ENCODE assay signal across 11 mouse cellular contexts in the genomic region with DNA sequence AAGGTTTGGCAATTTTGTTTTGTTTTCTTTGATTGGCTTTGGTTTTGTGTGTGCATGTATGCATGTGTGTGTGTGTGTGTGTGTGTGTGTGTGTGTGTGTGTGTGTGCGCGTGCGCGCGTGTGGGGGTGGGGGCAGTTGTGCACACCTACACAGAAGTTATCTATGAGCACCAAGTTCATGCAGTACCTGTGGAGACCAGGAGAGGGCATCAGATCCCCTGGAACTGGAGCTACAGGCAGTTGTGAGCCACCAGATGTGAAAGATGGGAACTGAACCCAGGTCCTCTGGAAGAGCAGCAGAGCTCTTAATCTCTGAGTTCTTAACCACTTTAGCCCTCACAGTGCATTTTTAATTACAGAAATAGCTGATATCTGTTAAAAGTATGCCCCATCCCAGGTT. TPM values are rescaled to one million over a fixed set of nuclear protein-coding genes. Genes with fewer than 3 reads are reported as not detected.
DNase-seq lines count a peak whose midpoint lies in the region; ATAC-seq and TF ChIP-seq lines count a peak whose summit lies in the region.
"Had no signal": no experiment of that assay in that cellular context is flagged by ENCODE, and none has a peak within 500 bp of the region (broad histone marks: within the 10 kb centered on the region; RNA-seq: fewer than 3 reads in every experiment).

No protein-coding gene starts in this region.

- no peak overlapping the region for H3K4me3 ChIP-seq in embryonic facial prominence, embryonic 10.5 days
- no peak overlapping the region for H3K4me3 ChIP-seq in stomach, postnatal 0 days (ENCODE audit: low read depth, low read length)
- no peak overlapping the region for H3K4me3 ChIP-seq in forebrain, embryonic 12.5 days (replicated peaks)
- H3K4me3 ChIP-seq: embryonic facial prominence, embryonic 12.5 days had no signal

- no peaks in the 10 kb centered on the region for H3K4me1 ChIP-seq in embryonic facial prominence, embryonic 10.5 days
- H3K4me1 ChIP-seq in stomach, postnatal 0 days (replicated peaks; ENCODE audit: control insufficient read depth, insufficient read depth), result no peaks in the 10 kb centered on the region
- H3K4me1 ChIP-seq in forebrain, embryonic 12.5 days, result peaks cover 3% of the 10 kb centered on the region; the same call in 1 of the 2 replicates
- H3K4me1 ChIP-seq: embryonic facial prominence, embryonic 12.5 days had no signal

- H3K9ac ChIP-seq in stomach, postnatal 0 days (ENCODE audit: low read length), result no peak overlapping the region
- H3K9ac ChIP-seq in forebrain, embryonic 12.5 days, result no peak overlapping the region
- H3K9ac ChIP-seq: embryonic facial prominence, embryonic 12.5 days; hindbrain, embryonic 14.5 days had no signal

- H3K4me2 ChIP-seq in stomach, postnatal 0 days (replicated peaks; ENCODE audit: low read depth), result no peak overlapping the region
- no peak overlapping the region for H3K4me2 ChIP-seq in forebrain, embryonic 12.5 days
- H3K4me2 ChIP-seq: embryonic facial prominence, embryonic 12.5 days; hindbrain, embryonic 14.5 days had no signal

- WGBS in embryonic facial prominence, embryonic 10.5 days, result 97% methylated on average over 5 of the region's 5 CpGs
- 93% methylated on average over 5 of the region's 5 CpGs for WGBS in stomach, postnatal 0 days
- WGBS in forebrain, embryonic 12.5 days, result 96% methylated on average over 5 of the region's 5 CpGs

- H3K9me3 ChIP-seq in embryonic facial prominence, embryonic 10.5 days, result no peaks in the 10 kb centered on the region
- no peaks in the 10 kb centered on the region for H3K9me3 ChIP-seq in stomach, postnatal 0 days (ENCODE audit: control insufficient read depth, low read length)
- H3K9me3 ChIP-seq in forebrain, embryonic 12.5 days, result no peaks in the 10 kb centered on the region
- H3K9me3 ChIP-seq: embryonic facial prominence, embryonic 12.5 days had no signal

- no peaks in the 10 kb centered on the region for H3K27me3 ChIP-seq in embryonic facial prominence, embryonic 10.5 days (replicated peaks; ENCODE audit: low read depth, poor library complexity, severe bottlenecking)
- H3K27me3 ChIP-seq in stomach, postnatal 0 days (ENCODE audit: control insufficient read depth, insufficient read depth, low read length), result no peaks in the 10 kb centered on the region
- no peaks in the 10 kb centered on the region for H3K27me3 ChIP-seq in forebrain, embryonic 12.5 days
- H3K27me3 ChIP-seq: embryonic facial prominence, embryonic 12.5 days had no signal

- no peak for ATAC-seq in stomach, postnatal 0 days (ENCODE audit: low FRiP score, low TSS enrichment)
- no peak for ATAC-seq in forebrain, embryonic 12.5 days (ENCODE audit: low FRiP score)

- peak; percentile 7 for DNase-seq in layer of hippocampus, adult 11-12 months (ENCODE audit: low spot score)
- DNase-seq in layer of hippocampus, postnatal 25 days (ENCODE audit: extremely low spot score in 1 of 2, low spot score in 1 of 2), result no peak
- DNase-seq in NIH3T3 (ENCODE audit: low read depth), result peak; percentile 24
- peak; percentile 41 for DNase-seq in embryonic facial prominence, embryonic 10.5 days (ENCODE audit: low spot score)
- DNase-seq in stomach, postnatal 0 days (ENCODE audit: low spot score), result no peak
- DNase-seq in right cerebral cortex, postnatal 25 days, result no peak
- DNase-seq in heart, adult 11 months, result no peak

- TF ChIP-seq CTCF in stomach, postnatal 0 days (IDR thresholded peaks at IDR 0.05; ENCODE audit: low read depth), result peak; percentile 54

- no peak overlapping the region for H3K27ac ChIP-seq in embryonic facial prominence, embryonic 10.5 days (replicated peaks)
- H3K27ac ChIP-seq in stomach, postnatal 0 days (replicated peaks), result no peak overlapping the region
- H3K27ac ChIP-seq in forebrain, embryonic 12.5 days, result no peak overlapping the region
- H3K27ac ChIP-seq: embryonic facial prominence, embryonic 12.5 days; hindbrain, embryonic 14.5 days; macrophage had no signal

- no peaks in the 10 kb centered on the region for H3K36me3 ChIP-seq in embryonic facial prominence, embryonic 10.5 days (replicated peaks)
- no peaks in the 10 kb centered on the region for H3K36me3 ChIP-seq in stomach, postnatal 0 days (ENCODE audit: control insufficient read depth, insufficient read depth, low read length)
- H3K36me3 ChIP-seq in forebrain, embryonic 12.5 days (replicated peaks), result no peaks in the 10 kb centered on the region
- H3K36me3 ChIP-seq: embryonic facial prominence, embryonic 12.5 days had no signal

- no peak for TF ChIP-seq EP300 in stomach, postnatal 0 days (optimal IDR thresholded peaks at IDR 0.05)

RNA-seq across cellular contexts. Expression of gene Mafb, which starts 47.1 kb away (rescaled TPM):
- 10 to 100 TPM; 13.1 to 13.7 TPM for total RNA-seq in layer of hippocampus, postnatal 25 days (2021)
- 5.3 and 6.7 TPM in 2 replicates for polyA plus RNA-seq in embryonic facial prominence, embryonic 10.5 days (2016; fragmentation: Nextera tagmentation; extraction: Ambion mirVana)
- 4.3 and 4.9 TPM in 2 replicates for polyA plus RNA-seq in stomach, postnatal 0 days (2015; fragmentation: Nextera tagmentation; extraction: Ambion mirVana)
- 7.5 and 7.8 TPM in 2 replicates for polyA plus RNA-seq in forebrain, embryonic 12.5 days (2016; fragmentation: Nextera tagmentation; extraction: Ambion mirVana)

Comparison
In these comparisons a context has a peak if more than half of its experiments do, and no peak if none do; other contexts are left out.
1. DNase-seq: peak in layer of hippocampus, adult 11-12 months (single experiment), NIH3T3 (single experiment) and embryonic facial prominence, embryonic 10.5 days (single experiment); none in layer of hippocampus, postnatal 25 days (0 of 2), stomach, postnatal 0 days (single experiment), right cerebral cortex, postnatal 25 days (single experiment) and heart, adult 11 months (single experiment).